Mouse (Mus musculus) thymus, postnatal 4 days (tissue): Measurements from ENCODE around the gene Fbxl17.

Experiments used
- DNase-seq: peaks from one replicate; pipeline ENCODE4 v3.0.0; 2021

The Fbxl17 gene

GRCm38 (mm10) chr17:63273353-63273752, 226.5 kb downstream of the Fbxl17 start:
- no peak for DNase-seq

DNA sequence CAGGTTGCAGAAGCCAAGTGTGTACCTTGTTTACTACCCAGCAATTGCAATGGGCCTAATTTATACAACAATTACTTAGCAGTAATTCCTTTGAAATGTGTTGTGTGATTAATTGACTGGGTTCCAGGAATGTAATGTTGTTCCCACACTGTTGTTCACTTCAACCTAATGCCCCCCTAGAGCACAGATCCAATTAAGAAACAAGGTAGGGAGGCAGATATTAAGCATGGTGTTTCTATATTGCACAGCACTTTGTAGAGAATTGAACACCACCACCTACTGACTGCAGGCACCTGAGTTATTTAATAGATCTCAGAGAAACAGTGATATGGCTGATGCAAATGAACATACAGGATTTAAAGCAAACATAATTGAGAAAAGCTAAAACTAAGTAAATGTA, 226.9 kb downstream of the Fbxl17 start:
- no peak for DNase-seq

- no peak for DNase-seq
These were observed 228.8 kb downstream of the Fbxl17 start for GRCm38 (mm10) chr17:63271000-63271399.

DNA sequence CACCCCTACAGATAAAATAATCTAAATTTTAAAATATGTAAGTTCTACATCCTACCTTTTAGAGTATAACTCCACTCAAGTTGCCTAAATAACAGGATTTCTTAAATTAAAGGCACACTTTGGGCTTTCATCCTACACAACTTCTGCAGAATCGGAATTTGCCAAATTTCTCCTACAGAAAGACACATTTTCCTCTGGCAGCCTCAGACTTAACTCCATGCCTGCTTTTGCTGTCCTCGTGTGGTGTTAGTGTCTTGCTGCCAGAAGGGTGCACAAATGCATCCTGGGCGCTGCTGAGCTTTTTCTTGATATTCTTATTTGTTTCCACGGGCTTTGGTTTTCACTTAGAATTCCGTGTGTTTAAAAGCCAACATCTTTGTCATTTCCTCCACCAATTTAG, 229.3 kb downstream of the Fbxl17 start:
- DNase-seq = no peak

DNA sequence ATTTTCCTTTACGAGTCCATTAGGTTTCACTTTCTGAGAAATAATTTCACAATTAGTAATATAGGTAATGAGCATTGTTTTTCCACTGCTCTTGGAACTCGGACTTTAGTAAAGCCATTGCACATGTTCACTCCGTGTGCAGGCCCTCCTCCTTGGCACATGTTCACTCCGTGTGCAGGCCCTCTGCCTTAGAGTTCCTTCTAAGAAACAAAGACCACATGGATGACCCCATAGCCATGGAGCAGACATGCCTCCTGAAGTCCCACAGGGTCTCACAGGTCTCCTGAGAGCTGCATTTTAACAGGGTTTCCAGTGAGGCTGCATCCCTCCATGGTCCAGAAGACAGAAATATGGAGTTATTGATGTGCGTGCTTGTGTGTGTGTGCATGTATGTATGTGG, 237.1 kb downstream of the Fbxl17 start:
- DNase-seq = no peak

DNA sequence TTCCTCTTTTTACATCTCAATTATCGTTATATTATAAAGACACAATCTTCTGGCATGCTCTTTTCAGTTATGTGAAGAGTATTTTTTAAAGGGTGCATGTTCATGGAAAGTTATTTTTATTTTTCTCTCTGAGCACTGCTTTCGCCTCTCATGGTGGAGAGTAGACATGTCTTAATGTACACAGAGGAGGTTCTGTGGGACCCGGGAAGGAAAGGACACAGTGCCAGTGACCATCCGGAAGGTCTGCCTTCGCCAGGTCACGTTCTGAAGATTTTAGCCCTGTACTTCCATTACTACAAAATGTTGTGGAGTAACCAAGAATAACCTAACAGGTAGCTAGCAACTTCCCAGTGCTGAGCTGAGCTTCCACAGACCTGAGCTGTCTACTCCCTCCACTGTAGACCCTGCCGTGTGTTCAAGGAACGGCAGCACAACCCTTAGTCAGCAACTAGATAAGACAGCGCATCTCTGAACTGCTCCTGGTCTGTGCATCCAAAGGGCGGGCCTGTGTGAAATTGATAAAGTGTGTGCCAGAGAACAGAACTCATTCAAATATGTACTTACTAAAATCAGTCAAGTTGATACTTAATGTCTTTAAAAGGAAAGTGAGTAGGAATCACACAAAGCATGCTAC, 238.2 kb downstream of the Fbxl17 start:
- no peak for DNase-seq

DNA sequence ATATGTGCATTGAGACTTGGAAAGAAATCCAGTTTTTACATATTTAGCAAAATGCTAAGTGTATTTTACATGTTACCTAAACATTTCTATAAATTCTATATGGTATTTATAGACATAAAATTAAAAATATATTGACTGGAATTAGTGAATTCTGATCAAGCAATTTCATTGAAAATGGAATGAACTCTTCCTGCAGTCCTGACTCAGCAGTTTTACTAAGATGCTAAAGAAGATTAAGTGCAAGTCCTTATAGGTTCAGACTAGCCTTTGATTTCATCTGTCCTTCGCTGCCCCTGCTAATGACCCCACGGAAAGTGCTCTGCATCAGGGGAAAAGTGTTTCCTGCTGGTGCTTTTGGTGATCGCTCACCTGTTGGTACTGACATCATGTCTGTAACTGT, 240.7 kb downstream of the Fbxl17 start:
- no peak for DNase-seq

- no peak for DNase-seq
These were observed 253.6 kb downstream of the Fbxl17 start for GRCm38 (mm10) chr17:63246144-63246619.

DNA sequence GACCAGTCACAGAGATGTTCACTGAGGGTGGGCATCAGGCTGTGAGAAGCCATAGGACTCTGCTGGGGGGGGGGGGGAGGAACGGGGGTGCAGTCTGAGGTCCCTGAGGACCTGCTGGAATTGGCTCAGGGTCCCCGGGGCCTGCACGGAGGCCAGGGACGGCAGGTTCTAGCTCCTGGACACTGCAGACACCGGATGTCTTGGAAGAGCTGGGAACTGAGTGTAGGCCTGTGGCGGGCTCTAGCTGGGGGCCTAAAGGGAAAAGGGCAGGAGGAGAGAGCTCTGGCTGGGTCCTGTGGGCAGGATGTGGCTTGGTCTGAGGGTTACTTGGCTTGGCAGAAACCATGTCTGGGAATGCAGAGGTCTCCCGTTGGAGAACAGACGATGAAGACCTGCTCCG, 254.3 kb downstream of the Fbxl17 start:
- DNase-seq = no peak

DNA sequence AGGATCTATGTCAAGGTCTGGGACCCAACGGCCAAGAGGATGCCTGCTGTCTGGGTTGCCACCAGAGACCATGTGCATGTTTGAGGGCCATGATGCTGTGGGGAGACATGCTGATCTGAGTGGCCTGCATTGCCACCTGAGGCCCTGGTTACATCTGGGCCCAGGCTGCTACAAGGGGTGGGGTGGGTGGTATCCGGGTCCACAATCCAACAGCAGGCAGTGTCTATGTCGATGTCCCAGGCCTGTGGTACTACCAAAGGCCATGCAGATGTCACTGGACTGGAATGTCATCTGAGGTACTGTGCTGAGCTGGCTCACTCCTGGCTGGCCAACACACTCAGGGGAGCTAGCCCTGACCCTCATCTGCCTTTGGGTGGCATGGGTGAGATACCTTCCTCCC, 257.1 kb downstream of the Fbxl17 start:
- DNase-seq = no peak

DNA sequence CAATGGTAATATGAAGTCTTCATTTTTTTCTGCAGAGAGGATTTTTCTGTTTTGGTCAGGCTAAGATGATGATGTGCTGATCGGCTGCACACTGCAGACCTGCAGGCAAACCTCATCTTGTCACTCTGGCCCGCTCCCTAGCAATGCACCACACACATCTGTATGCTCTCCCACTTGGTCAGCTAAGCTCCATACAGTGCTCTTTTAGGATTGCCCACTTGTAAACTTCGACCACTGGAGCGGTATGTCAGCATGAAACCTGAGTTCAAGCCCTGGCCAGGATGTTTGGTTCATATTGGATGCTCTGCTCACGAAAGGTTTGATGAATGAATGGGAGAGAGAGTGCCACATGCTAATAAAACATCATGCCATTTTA, 259.1 kb downstream of the Fbxl17 start:
- no peak for DNase-seq

DNA sequence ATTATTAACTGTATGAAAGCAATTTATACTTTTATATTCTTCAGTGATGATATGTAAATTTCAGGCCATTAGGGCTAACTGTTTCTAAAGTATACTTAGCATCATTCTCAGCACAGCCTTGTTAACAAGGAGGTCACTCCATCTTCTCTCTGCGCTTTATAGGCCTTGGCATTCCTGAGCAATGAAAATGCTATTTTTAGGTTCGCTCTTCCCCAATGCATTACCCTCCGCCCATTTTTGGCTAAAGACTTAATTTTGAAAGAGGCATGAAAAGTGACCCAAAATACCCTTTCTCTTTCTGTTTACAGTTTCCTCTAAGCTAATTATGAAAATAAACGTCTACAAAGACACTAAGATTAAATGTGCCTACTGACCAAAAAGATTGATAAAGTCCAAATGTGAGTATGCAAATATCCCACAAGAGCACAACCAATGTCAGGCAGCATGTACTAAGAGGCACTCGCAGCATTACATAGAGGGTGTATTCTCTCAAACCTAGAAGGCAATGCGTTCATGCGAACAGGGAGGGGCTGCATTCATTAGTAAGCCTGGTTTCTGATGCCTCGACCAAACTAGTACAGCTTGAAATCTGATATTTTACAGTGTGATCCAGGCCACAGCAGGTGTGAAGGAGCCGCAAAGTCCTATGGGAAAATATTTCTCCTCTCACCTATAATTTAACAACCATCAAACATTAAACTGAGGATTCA, 259.6 kb downstream of the Fbxl17 start:
- no peak for DNase-seq

DNA sequence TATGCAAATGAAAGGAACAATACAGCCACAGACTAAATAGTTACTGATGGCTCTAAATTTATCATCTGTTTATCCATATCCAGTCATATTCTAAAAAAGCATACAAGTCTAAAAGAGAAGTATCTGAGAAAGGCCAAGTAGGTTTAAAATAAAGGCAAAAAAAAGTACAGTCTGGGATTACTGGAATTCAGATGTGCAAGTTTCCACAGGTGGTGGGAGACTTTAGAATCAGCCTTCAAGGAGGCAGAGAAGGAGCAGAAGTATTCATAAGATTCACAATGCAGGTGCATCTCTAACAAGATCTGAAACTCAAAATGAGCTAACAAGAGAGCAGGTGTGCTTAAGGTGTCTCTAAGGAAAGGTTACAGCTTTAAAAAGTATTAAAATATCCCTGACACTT, 263.0 kb downstream of the Fbxl17 start:
- DNase-seq = no peak

DNA sequence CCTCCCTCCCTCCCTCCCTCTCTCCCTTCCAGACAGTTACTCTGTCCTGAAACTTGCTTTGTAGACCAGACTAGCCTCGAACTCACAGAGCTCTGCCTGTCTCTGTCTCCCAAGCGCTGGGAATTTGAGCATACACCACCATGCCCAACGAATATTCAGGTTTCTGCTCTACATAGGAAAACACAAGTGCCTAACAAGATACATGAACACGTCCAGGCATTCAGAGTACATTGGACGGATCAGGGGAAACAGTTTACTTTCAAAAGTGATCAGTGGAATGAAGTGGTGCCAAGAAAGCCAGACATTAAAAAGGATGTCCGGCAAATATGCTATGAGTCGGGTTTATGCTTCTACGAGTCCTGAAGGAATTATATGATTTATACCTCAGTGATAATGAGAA, 263.6 kb downstream of the Fbxl17 start:
- DNase-seq = no peak

- no peak for DNase-seq
These were observed 264.0 kb downstream of the Fbxl17 start for GRCm38 (mm10) chr17:63235821-63236220.

DNA sequence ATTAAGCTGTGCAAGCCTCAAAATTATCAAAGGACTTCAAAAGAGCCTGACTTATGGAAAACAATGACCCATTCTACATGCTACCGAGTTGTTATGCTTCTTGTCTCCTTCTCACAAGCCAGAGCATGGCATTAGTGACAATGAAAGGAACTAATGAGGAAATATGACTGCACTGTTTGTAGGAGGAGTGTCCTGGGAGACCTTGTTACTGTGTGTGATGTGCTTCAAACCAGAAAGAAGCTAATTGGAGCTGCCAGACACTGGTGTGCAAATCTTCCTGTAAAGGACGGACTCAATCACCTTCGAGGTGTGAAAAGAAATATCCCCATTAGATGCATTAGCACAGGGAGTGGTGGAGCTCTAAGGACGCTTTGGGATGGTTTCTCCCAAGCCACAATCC, 270.7 kb downstream of the Fbxl17 start:
- no peak for DNase-seq

- DNase-seq = no peak
These were observed 273.4 kb downstream of the Fbxl17 start for GRCm38 (mm10) chr17:63226380-63226779.

GRCm38 (mm10) chr17:63225959-63226358, 273.9 kb downstream of the Fbxl17 start:
- no peak for DNase-seq

DNA sequence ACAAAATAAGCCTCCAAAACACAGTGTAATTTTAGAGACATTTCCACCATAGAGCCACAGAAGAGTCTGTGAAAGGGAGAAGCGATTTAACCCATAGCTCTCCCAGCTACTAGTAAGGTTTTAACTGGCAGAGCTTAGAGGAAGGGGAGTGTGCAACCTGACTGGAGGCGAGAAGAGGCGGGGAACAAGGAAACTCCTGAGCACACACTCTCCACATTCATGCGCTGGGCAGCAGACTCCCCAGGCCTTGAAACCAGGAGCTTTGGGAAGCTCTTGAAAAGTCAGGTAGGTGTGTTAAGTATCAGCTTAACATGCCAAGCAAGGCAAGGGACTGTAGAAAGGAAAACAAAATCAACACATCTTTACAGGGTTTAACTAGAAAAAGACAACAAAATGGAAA, 276.1 kb downstream of the Fbxl17 start:
- DNase-seq = no peak

- no peak for DNase-seq
These were observed 278.2 kb downstream of the Fbxl17 start for GRCm38 (mm10) chr17:63221632-63222031.

GRCm38 (mm10) chr17:63220821-63221220, 279.0 kb downstream of the Fbxl17 start:
- no peak for DNase-seq

DNA sequence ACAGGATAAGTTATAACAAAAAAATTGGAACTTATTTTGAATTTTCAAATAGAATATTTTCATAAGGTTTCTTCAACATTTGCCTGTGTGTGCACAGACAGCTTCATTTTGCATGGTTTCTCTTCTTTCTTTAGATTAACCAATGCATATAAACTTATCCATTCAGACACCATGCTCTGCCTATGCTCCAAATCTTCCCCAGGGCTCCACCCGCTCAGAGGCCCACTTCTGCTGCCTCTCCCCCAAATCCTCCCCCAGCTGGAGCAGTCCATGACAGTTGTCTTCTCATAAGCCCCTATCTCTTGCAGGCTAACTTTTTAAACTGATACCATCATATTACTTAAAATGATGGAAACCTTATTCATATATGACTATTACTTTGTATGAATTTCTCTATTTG, 282.8 kb downstream of the Fbxl17 start:
- DNase-seq = no peak

DNA sequence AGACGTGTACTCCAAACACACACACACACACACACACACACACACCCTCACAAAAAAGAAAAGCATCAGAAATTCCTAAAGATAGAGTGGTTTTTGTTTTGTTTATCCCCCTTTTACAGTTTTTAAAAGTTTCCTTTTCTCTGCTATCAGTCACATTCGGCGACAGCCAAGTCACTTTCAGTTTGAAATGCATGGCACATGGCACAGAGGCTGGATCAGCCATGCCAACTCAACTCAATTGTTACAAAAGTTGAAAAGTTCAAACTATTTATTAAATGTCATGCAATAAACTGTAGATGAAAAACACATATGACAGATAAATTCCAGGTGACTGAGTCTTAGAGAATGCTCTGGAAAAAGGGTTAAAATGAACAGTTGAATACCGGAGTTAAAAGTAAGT, 287.8 kb downstream of the Fbxl17 start:
- DNase-seq = no peak

DNA sequence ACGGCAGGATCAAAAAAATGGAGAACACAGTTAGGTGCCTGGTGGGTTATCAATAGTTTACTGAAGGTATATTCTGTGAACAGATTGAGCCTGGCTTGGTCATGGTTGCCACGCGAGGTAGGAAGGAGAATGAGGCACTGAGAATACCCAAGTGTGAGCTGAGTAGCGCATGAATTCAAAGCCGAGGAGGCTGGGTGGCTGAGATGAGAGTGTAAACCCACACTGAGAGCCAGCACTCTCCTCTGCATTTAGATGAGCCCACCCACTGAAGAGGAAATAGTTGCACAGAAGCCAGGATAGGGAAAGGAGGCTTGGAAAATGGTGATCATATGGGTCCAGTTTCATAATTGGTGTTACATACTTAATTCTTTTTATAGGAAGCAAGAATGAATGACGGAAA, 290.7 kb downstream of the Fbxl17 start:
- no peak for DNase-seq

DNA sequence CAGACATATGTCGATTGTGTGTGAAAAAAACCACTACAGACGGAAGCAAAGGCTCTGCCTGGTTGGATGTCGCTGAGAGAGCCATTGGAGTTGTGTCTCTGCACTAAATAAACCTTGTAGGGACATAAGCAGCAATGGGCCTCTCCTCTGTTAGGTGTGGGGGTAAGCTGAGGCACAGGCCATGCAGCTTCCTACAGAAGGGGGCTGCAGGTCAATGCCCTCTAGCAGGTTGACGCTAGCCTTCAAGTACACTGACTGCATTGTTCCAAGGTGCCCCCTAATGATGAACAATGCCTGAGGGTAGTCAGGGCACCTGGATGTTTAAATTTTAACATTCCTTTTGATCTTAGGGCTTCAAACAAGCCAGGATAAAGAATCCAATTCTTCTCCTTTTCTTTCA, 291.5 kb downstream of the Fbxl17 start:
- no peak for DNase-seq
